Mouse (Mus musculus): ENCODE measurements around the gene Ablim2.

Gene Ablim2

DNA sequence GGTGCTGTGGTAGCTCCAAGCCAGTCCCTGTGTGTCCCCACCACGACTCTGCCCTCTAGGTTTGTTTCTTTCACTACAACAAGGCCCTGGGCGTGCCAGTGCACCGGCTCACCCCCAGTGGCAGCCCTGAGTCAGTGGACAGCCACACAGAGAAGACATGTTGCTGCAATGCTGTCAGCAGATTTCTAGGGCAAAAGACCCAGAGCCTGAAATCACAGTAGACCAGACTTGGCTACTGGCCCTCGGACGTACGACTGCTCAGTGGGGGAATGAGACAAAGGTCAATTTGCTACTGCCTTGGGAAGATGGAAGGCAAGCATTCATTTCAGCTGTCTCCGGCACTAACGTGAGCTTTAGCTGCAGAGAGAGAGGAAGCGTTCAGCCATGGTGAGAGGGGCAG, 124.7 kb downstream of the Ablim2 start:
- no peak for DNase-seq (ENCODE audit: low read depth, low spot score)

DNA sequence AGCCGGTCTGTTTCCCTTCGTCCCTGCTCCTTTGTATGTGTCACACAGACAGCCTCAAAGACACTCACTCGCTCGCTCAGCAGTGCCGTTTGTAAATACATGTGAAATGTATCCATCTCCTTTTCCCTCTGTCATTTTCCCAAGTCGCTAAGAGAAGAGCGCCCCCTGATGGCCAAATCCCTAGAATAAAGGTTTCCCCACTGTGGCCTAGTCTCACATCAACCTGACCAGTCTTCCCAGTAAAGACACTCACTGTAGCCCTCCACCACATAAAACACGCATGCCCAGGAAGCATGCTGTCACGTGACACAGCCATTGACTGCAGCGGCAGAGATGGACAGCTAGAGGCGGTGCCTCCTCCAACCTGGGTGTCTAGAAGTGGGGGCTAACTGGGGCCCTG, 126.6 kb downstream of the Ablim2 start:
- peak; percentile 48 for DNase-seq (ENCODE audit: low read depth, low spot score)

DNA sequence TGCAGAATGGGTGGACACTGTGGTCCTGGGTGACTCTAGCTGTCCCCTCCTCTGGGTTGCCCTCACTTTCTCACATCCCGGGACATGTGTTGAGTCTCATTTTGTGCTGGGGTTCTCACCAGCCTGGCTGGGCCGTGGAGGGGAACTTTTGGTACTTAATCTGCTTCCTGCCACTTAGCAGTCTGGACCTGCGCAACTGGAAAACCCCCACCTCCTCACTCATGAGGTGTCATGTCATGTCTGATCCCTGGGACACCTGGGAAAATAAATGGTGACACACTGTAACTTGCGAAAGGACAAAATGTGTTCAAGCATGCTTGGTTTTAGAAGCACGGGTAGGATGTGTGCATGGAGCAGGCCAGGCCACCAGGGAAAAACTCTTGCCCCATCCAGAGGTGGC, 127.0 kb downstream of the Ablim2 start:
- DNase-seq (ENCODE audit: low read depth, low spot score) = peak; percentile 51

GRCm38 (mm10) chr5:35888959-35889358, 131.3 kb downstream of the Ablim2 start:
- peak; percentile 47 for DNase-seq (ENCODE audit: low read depth, low spot score)

- no peak for DNase-seq (ENCODE audit: low read depth, low spot score)
These were observed 132.0 kb downstream of the Ablim2 start for GRCm38 (mm10) chr5:35889641-35890040.

DNA sequence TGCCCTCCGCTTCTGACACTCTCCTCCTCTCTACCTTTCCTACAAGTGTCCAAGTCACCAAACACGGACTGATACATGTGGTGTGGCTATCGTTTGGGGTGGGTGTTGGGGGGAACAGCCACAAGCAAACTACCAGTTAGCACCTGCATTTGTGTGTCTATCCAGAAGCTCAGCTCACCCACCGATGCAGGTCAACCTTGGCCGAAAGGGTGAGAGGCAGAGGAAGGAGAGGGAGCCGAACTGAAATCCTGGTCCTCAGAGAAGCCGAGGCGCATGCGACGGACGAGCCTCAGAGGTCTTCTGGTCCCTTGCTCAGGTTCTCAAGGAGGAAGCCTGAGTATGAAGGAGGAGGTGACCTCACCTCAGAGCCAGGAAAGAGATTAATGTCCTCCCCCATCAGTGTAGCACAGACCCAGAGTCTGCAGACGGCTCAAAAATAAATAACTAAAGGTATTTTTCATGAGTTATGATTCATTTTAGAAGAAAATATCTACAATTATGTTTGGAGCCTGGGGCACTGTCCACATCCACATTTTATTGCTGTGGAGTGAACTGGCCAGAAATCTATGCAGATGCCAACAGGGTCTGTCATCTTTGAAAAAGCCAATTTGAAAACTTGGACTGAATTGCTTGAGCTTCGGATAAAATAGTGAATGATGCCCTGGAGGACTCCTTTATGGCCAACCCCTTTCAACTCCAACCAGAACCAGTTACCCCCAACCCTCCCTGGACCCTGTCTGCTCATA, 133.5 kb downstream of the Ablim2 start:
- DNase-seq (ENCODE audit: low read depth, low spot score) = no peak

DNA sequence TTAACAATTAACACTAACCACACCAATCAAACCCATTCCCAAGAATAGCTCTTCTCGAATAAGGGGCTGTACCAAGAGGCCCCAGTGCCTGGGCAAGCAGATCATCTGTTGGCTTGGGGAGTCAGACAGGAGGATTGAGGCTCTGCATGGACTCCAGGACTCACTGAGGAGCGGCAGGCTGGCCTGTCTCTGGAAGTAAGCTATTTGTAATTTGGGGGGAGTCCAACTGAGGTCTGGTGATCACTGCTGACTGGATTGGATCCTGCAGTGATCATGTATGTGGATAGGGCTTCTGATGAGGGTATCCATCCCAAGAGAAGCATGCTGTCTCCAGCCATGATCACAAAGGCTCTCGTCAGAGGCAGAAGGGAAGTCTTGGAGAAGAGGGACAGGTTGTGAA, 134.7 kb downstream of the Ablim2 start:
- no peak for DNase-seq (ENCODE audit: low read depth, low spot score)

- peak; percentile 99 for DNase-seq (ENCODE audit: low read depth, low spot score)
These were observed 135.6 kb downstream of the Ablim2 start, which contains the start of gene Afap1 for GRCm38 (mm10) chr5:35893093-35893804. Afap1 (plus strand) TSS chr5:35893319.

- peak; percentile 51 for DNase-seq (ENCODE audit: low read depth, low spot score)
These were observed 136.2 kb downstream of the Ablim2 start for GRCm38 (mm10) chr5:35893805-35894260.

- DNase-seq (ENCODE audit: low read depth, low spot score) = no peak
These were observed 136.8 kb downstream of the Ablim2 start for GRCm38 (mm10) chr5:35894295-35895047.

- no peak for DNase-seq (ENCODE audit: low read depth, low spot score)
These were observed 138.2 kb downstream of the Ablim2 start for GRCm38 (mm10) chr5:35895926-35896325.

- no peak for DNase-seq (ENCODE audit: low read depth, low spot score)
These were observed 138.9 kb downstream of the Ablim2 start for GRCm38 (mm10) chr5:35896556-35896955.

GRCm38 (mm10) chr5:35897147-35897546, 139.5 kb downstream of the Ablim2 start:
- DNase-seq (ENCODE audit: low read depth, low spot score) = no peak

DNA sequence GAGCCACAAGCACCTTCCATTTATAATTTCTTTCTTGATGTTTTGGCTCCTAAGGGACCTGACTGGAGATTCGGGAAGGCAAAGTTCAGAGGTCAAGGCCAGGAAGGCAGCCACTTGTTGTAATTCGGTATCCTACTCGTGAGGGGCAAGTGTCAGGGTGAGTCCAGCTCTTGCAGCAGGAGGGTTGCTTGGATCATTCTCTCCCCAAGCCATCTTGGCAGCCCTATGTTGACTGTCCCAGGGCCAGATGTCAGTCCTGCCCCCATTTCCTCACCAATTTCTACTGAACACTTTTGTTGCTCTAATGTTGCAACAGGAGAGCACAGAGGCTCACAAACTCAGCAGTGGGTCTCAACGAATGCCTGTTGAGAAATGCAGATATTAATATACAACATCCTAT, 140.4 kb downstream of the Ablim2 start:
- DNase-seq (ENCODE audit: low read depth, low spot score) = no peak

GRCm38 (mm10) chr5:35898994-35899393, 141.3 kb downstream of the Ablim2 start:
- no peak for DNase-seq (ENCODE audit: low read depth, low spot score)

GRCm38 (mm10) chr5:35900401-35901225, 142.9 kb downstream of the Ablim2 start:
- DNase-seq (ENCODE audit: low read depth, low spot score) = no peak

DNA sequence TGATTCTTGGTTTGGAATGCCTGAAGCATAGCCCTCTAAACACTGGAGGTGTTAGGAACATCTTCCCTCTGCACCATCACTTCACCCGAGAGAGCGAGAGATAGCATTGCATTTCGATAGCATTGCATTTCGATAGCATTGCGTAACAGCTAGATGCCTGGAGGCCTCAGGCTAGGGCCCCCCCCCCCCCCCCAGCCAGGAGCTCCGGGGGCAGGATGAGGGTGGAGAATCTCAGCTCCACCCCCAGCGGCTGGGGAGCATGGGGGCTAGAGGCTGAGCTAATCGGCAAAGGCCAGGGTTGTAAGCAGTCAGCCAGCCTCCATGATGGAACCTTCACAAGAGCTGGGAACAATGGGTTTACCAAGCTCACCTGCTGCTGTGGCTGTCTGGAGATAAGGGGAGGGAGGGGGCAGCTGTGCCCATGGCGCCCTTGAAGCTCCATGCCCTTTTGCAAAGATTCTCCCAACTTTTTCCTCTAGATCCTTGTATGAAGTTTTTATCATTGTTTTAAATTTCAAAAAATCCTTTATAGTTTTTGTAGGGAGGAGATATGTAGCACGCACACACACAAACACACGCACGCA, 143.6 kb downstream of the Ablim2 start:
- DNase-seq (ENCODE audit: low read depth, low spot score) = no peak

DNA sequence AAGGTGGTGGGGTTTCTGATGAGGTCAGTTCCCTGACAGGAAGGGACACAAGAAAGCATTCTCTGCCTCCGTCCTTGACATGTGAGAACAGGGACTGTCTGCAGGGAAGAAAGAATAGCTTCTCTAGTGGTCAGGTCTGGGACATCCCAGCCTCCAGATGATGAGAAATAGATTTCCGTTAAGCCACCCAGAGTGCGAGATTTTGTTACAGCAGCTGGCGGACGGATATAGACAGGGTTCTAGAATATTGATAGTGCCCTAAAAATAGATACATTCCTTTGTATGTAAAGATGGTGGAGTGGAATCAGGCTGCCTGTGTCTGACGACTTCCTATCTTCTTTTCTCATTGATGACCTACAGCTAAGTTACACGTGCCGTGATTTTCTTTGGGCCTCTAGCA, 145.8 kb downstream of the Ablim2 start:
- no peak for DNase-seq (ENCODE audit: low read depth, low spot score)

DNA sequence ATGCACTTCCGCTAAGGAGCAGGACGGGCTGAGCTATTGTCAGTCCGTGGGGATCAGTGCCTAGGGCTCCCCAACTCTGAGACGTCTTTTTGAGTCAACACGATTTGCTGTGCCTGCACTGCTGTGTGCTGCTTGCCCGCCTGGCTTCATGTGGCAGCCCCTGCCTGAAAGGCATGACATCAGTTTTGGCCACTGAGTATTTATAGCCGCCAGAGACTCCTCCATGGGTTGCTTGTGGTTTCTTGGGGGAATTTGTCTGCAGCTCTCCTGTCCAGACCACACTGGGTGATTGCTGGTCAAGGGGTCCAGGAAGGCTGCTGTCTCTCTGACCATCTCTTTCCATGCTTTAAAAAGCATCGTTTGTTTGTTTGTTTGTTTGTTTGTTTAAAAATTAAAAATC, 147.6 kb downstream of the Ablim2 start:
- DNase-seq (ENCODE audit: low read depth, low spot score) = no peak

GRCm38 (mm10) chr5:35907090-35907489, 149.4 kb downstream of the Ablim2 start:
- DNase-seq (ENCODE audit: low read depth, low spot score) = no peak

Data from CD4-positive, CD25-positive, alpha-beta regulatory T cell, adult 2 months (primary cell).